Mouse (Mus musculus) cerebellum, adult 9-10 months (tissue): Measurements from ENCODE around the gene Tdrd1.

ENCODE experiments used
- DNase-seq: peaks from one replicate; pipeline ENCODE4 v3.0.0; 2022

The Tdrd1 gene

DNA sequence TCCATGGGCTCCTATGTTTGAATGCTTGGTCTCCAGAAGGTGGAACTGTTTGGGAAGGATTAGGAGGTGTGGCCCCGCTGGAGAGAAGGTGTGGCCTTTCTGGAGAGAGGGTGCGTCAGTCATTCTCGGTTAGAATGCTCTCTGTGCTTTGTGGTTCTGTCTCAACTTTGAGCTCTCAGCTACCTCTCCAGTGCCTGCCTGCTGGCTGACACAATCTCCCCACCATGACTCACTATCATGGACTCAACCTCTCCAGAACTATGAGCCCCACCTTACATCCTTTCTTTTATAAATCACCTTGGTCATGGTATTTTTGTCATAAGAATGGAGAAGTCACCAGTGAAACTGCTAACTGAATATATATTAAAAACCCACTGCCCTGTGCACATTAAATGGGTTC, 88.6 kb downstream of the Tdrd1 start:
- no peak for DNase-seq

DNA sequence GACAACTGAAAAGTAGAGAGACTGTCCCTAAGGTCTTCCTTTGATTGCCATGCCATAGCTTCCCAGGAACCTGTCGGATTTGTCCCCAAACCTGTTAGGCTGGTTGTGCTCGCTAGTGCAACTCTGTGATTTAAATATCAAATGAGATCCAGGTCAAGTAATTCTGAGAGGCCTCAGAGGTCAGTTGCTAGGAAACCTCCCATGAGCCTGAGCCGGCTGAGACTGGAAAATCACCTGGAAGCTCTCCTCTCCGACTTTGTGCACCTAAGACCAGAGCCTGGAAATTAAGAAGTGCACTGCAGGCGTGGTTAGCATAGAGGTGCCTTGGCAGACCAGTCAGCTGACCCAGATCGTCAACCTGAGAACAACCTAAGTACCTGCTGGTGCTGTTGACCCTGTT, 89.1 kb downstream of the Tdrd1 start:
- DNase-seq = no peak
